Mouse (Mus musculus) T-helper 17 cell (primary cell): ENCODE results near the gene Bace2.

Source experiments
- in situ Hi-C, 2 experiments: fragments of 300-600 bp; cut with MboI, MseI; formaldehyde crosslinking; loops; 1 replicate in 1 of 2; 2 replicates in 1 of 2; pipeline ENCODE4 v1.15.1; 2025; ENCODE audit warnings: high pct_unique_total_duplicates in 2 of 2

Bace2 gene

DNA sequence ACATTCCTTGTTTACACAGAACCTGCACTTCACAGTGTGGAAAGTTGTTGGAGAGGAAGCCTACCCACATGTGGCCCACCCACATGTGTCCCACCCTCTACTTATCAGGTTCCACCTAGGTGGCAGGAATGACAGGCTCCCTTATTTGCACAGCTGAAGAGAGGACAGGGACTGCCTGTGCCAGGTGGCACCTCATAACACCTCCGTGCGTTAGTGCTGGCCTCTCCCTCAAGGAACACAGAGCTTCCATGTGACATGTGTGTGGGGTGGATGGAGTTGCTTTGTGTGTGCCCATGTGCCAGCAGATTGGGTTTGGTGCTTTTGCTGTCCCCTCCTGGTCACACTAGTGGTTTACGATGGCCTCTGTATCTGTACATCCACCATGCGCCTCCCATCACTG is 43.4 kb downstream of the Bace2 start:
- in situ Hi-C loops: no loop called here

DNA sequence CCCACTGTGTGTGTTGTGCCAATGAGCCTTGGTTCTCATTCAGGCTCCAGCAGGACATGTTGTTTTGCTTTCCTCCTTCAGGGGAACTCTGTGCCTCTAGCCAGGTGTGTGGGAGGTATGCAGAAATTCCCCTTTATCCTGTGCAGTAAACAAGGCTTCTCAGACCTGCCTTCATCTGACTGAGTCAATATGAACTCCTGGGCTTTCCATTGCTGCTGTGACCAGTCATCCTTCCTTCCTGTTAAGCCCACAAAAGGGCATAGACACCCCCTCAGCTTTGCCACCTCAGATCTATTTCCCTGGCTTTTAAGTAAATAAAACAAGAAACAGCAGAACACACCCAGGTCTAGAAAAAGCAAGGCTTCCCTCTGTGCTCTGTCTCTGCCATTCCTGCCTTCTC is 45.2 kb downstream of the Bace2 start:
- in situ Hi-C loops: no loop called here

DNA sequence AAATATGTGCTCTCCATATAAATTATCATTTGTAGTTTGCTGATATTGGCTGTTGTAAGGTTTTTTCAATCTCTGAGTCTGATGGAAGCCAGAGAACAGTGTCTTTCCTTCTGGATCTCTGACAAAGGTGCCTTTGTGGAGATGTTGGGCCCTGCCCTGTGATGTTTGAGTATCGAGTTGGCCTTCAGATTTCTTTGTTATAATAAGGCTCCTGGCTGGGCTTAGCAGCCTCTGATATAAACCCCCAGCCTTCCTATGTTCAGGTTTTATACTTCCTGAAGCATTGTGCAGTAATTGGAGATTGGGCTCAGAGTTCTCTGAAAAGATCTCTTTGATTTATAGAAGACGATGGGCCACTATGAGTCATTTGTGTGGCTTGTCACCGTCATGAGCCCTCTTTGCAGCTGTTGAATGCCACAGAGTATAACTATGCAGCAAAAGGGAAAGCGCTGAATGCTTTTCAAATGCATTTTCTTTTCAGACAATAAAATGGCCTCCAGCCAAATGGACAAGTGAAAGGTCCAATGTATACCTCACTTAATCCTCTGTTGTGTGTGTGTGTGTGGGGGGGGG is 45.8 kb downstream of the Bace2 start:
- in situ Hi-C loops: no loop called here

DNA sequence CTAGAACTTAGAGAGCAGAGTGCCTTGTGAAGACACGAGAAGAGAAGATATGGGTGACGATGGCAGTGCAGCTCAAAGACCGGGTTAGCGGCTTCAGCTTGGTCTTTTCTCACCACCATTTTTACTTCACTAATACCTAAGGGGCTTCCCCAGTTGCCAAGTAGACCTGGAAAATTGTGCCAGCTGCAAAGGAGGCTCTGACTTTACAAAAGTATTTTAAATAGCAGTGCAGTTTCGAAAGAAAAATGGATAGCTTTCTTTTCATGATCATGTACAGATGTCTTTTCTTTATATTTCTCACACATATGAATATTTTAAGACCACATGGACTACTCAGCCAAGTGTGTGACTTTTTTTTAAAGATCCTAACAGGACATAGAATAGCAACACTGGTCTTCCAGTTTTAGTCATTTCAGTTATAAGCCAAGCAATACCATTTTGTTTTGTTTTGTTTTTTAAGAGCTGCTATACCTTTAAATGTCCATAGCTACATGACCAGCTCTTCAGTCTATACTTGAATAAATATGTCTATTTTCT is 49.0 kb downstream of the Bace2 start:
- in situ Hi-C loops: no loop called here

DNA sequence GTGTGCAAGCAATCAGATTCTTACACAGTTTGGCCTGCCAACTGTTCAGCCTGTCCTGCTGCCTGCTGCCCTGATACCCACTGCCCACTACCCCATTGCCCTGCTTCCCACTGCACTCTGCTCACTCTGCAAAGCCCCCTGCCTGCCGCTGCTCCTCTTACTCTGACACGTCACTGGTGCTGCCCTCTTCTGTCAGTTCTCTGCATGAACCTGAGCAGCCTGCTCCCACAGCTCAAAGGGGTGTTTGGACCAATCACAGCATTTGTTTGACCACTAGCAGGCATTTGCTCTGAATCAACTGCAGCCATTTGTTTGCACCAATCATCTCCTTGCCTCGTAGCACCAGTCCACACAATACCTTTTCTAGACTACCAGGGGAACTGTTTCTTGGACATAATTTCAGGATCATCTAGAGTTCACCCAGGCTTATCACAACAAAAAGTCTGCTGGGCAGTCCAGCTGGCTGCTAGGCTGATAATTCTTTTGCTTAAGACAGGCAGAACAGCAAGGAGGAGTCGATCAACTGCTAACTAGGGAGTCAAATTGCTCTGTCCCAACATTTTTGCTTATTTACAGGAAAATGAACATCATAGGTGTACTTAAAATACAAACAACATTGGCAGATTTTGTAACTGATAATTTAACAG is 61.5 kb downstream of the Bace2 start:
- in situ Hi-C loops: no loop called here

DNA sequence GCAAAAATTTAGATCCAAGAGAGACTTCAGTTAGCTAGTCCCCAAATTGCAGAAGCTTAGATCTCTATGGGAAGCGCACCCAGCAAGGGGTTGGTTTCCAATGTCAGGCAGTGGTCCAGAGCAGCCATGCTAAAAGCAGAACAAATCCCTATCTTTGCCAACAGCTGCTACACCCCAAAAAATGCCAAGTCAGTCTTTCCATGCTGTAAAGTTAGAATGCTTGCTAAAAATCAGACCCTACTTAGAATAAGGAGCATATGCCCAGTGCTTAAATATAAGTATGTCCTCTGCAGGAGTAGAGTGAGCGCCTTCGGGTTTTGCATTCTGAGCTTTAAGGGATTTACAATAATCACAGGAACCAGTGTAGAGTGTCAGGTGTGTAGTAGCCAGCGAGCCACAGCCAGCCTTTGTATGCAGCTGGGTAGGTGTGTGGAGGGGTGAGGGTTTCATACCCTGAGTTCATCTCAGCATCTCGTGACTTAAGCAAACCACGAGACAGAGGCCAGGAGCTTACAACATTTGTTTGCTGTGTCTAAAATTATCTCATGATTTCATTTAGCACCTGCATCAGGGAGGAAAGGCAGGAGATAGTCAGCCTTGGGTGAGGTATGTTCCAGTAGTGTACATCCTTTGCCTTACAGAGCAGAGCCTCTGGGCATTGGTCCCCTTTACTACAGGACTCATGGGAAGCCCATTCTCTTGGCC is 62.4 kb downstream of the Bace2 start:
- in situ Hi-C loops: no loop called here

DNA sequence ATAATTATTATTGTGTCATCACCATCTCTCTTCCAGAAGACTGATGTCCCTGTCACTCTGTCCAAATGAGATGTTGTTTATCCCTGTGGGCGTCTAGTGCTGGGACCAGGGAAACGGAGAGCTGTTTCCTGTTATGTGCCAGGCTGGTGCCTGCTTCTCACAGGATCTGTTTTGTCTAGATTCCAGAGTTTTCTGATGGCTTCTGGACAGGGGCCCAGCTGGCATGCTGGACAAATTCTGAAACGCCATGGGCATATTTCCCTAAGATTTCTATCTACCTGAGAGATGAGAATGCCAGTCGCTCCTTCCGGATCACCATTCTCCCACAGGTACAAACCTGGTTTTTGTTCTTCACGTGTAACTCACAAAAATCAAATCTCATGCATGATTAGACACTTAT is 65.1 kb downstream of the Bace2 start:
- in situ Hi-C loops: no loop called here

DNA sequence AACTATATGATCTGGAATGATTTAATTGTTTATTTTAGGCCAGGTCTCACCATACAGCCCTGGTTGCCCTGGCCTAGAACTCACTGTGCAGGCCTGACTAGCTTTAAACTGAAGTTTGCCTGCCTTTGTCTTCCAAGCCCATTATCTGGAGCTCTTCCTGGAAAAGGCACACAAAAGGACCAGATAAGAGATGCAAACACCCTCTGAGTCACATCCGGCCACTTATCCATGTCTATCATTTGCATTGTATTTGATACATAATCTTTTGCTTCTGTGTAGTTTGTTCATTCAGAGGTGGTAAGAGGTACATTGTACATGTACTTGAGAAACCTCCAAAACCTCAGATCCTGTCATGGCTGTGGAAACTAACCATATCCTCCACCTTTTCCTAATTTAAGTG is 67.1 kb downstream of the Bace2 start:
- in situ Hi-C loops: no loop called here

DNA sequence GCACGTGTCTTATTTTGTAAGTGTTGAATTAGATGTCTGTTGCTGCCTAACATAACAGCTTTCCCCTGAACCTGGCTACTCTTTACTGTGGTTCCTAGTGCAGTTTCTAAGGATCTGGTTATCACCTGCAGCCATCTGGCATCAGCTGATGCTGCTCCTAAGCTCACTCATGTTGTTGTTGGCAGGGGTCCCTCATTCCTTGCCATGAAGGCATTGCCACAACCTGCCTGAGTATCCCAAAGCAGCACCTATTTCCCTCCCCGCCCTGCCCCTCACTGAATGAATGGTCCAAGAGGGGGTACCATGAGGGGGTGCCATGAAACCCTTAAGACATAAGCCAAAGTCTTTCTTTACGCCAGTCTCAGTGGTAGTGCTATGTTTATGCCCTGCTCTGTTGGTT is 71.5 kb downstream of the Bace2 start:
- in situ Hi-C loops: no loop called here

DNA sequence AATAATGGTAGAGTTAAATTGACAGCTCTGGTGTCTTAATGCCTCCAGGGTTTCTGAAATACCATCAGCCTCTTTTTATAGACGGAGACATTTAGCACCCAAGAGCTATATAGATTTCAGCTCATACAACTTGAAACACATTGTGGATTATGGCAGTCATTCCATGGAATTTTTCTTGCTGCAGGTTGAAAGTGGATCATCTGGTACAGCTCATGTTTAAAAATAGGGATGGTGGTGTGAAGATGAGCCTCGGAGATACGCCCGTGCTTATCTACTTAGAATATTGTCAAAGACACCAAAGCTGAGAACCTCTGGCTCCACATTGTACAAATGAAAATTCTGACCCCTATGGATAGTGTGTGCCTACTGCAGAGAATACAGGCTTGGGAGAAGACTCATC is 73.5 kb downstream of the Bace2 start:
- in situ Hi-C loops: no loop called here

DNA sequence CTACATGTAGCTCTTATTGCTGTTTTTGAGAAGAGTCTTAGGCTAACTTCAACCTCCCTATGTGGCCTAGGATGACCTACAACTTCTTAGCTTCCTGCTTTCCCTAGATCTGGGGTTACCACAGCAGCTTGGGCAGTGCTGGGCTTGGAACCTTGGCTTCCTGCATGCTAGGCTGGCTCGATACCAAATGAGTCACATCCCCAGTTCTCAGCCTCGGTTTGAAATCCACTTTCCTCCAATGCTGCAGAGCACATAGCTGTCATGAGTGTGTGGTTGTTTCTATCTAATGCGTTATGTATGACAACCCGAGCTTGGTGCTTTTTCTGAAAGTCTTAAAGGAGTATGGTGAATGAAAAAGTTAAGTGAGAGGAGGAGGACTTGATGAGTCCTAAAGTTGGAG is 74.8 kb downstream of the Bace2 start:
- in situ Hi-C loops: no loop called here

DNA sequence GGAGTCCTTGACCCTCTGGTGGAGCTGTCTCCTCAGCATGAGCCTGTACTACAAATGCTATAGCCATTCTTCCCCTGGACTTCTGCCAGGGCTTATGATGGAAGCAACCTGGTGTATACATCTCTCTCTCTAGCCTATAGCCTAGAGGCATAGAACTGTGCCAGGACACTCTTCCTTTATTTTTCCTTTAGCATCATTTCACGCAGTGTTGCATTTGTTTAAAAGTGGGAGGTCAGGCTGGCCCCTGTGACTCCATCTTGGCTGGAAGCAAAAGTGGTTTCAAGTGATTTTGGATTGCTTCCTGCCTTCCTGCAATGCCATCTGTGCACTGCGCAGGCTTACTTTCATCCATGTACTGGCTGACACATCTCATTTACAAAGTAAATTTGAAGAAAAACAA is 77.7 kb downstream of the Bace2 start:
- in situ Hi-C loops: no loop called here

DNA sequence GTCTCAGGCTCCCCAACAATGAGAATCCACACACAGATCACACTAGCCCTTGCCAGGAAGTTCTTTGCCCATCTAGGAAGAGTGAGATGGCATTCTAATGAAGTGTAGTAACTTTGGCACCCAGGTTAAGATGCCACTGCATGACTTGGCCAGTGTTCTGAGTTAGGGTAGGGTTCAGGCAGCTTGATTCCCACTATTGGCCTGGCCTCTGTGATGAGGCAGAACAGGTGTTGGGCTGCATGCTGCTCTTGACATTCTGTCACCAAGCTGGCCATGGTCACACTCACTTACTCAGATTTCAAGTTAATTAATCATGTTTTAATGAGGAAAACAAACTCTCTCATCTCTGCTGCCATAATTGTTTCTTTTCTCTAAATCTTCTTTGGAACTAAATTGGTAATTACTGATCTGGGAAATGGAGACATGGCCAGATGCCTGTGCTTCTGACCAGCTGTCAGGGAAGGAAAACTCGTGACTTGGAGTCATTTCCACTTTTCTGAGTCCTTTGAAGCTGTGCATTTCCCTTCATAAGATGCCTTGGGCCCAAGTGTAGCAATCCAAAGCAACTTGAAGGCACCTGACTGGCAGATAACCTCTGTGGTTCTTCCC is 81.0 kb downstream of the Bace2 start:
- in situ Hi-C loops: loop anchor here in 1 of 2 experiments (5.0 kb wide), 1 partner anchor 160 kb away; no protein-coding TSS in a partner anchor

DNA sequence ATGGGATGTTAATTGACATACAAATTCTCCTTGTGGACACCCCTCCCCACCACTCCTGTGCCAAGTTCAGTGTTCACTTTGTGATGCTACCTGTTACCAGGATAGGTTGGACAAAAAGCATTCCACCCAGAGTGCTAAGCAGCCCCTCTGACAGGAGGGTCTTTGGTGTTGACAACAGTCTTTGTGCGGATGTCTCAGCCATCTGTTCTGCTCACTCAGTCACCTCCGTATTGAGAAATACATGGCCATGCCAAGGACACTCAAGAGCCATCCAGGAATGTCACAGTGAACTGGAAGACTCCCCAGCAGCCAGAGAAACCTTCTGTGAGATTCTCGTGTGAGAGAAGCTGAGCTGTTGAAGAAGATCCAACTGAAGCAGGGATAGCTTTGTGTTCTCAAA is 81.6 kb downstream of the Bace2 start:
- in situ Hi-C loops: loop anchor here in 1 of 2 experiments (5.0 kb wide), 1 partner anchor 159 kb away; no protein-coding TSS in a partner anchor

DNA sequence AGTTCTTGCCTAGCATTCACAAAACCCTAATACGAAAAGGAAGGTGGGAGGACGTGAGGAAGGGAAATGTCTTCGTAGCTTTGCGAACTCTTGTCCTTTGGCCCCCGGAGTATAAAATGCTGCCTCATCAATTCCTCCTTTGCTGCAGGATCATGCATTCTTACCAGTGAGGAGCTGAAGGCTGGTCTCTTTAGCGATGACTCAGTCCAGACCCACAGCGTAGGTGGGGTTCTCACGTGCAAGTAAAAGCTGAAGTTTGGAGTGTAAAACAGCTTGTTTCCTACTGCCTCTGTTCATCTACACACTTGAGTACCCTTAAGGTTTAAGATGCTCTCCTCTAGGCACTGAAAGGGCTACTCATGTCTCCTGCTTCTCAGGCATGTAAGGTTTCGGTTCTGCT is 85.4 kb downstream of the Bace2 start:
- in situ Hi-C loops: loop anchor here in 1 of 2 experiments (5.0 kb wide), 1 partner anchor 70 kb away; the partner anchor contains the start of gene Fam3b

DNA sequence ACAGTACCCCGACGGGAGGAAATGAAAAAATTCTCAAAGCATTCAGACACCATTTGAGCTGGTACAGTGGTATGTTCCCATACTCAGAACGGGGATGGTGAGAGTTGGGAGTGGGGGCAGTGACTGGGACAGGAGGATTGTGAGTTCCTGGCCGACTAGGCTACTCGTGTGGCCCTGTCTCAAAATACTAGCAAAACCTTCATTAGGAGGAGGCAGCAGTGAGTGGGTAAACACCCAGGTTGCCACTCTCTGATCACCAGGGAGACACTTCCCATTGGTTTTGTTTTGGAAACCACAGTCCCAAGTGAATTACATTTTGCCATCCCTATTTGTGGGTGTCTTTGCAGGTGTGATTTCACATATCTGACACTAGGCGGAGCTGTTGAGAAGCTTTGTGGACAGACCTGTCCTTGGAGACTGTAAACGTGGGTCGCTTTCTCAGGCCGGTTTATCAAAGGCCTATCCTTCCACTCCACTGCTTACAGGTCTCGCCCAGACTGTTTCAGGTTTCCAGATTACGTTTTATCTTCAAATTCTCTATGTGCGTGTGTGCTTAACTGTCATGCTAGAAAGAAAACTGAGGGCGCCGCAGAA is 87.2 kb downstream of the Bace2 start:
- in situ Hi-C loops: loop anchor here in 1 of 2 experiments (5.0 kb wide), 1 partner anchor 69 kb away; the partner anchor contains the start of gene Fam3b

DNA sequence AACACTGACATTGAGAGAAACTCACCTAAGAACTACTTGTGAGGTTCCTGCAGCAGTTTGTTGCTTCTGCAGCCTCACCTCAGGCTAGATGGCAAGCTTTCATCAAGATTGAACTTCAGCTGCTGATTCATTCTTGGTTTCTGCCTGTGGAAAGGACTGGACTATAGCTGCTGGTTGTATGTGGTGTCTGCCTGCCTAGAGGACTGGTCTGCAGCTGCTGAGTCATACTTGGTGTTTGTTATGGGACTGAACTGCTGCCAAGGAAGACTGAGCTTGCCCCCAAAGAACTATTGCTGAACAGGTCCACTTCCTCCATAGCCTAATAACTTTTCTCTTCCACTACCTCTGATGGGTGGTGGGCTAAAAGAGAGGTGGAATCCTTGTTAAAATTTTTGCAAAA is 90.8 kb downstream of the Bace2 start:
- in situ Hi-C loops: loop anchor here in 1 of 2 experiments (5.0 kb wide), 1 partner anchor 145 kb away; no protein-coding TSS in a partner anchor

DNA sequence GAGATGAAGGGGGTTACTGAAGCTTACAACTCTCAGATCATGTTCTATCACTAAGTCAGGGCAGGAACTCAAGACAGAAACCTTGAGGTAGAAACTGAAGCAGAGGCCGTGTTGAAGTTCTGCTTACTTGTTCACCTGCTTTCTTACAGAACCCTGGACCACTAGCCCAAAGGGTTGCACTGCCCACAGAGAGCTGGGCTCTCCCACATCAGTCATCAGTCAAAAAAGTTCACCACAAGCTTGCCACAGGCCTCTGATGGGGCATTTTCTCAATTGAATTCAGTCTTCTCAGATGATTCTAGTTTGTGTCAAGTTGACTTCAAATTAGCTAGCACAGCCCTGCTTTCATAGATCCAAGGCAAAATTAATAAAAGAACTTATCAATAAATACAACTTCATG is 103.3 kb downstream of the Bace2 start:
- in situ Hi-C loops: no loop called here

DNA sequence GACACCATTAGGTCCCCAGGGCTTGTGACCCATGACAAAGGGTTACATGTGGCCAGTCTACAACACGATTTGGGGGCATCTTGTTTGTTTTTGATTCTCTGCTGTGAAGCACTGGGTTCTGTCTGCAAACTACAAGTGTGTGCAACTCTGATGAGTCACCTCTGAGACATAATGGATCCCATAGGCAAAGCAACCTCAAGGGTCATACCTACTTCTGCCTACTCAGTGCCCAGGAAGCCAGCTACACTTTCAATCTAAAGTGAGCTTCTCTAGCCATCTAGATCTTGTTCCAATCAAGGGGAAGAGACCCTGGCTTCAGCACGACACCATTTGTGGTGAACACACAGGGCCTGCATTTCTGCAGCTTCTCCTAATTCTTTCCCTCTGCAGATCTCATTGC is 104.7 kb downstream of the Bace2 start:
- in situ Hi-C loops: no loop called here

DNA sequence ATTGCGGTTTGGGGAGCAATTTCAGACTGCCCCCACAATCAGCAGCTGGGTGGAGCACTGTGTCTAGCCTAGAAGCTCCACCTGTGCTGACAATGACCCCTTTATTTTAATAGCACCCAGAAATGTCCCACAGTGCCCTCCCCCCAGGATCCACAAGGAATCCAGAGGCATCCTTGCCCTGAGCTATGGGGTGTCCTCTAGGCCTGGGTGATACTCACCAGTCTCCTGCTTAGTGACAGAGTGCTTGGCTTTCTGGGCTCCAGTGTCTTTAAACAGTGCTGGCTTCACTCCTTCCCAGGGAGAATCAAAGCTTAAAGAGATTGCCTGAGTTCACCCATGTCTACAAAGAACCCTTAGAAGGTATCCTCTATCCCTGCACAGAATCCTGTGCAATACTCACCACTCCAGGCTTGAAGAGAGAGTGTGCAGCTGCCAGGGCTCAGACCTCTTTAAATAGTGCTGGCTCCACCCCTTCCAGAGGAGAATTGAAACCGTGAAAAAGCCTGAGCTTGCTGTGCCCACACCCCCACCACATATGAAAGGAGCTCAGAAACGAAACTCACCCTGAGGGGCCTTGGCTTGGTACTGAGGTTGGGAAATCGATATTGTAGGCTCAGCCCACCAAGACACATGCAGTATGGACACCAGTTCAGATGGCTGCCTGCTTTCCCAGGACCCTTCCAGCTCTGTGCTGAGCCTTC is 106.1 kb downstream of the Bace2 start, which contains the start of gene Mx1:
TSS of gene Mx1 (minus strand) at position 427 of the 701 bp plus-strand sequence.
- in situ Hi-C loops: no loop called here
